Mouse (Mus musculus) liver, embryonic 11.5 days (tissue): Measurements from ENCODE around the gene Slc25a54. TPM values are rescaled to one million over a fixed set of nuclear protein-coding genes. Genes with fewer than 3 reads are reported as not detected.

Source experiments
- ATAC-seq: fragments of 200-750 bp; cut with Nextera tagmentation; replicated peaks from 2 replicates; pipeline ENCODE4 v1.8.0; 2017; ENCODE audit warnings: moderate number of reproducible peaks, mild to moderate bottlenecking, moderate TSS enrichment, moderate library complexity; ENCODE audit not compliant: low FRiP score
- DNase-seq: peaks from one replicate; pipeline ENCODE4 v3.0.0-alpha.2; 2017; ENCODE audit warnings: low spot score
- H3K27ac ChIP-seq: fragments of 300-500 bp; sonication (generic); 2 replicates; pipeline ENCODE4 v1.5.1; 2014; ENCODE audit warnings: mild to moderate bottlenecking, low read depth, low read length, control low read depth
- H3K27me3 ChIP-seq: fragments of 300-500 bp; sonication (generic); replicated peaks from 2 replicates; pipeline ENCODE4 v1.6.1; 2014; ENCODE audit warnings: low read length, mixed read lengths; ENCODE audit not compliant: control insufficient read depth, insufficient read depth
- H3K36me3 ChIP-seq: fragments of 300-500 bp; sonication (generic); 2 replicates; pipeline ENCODE4 v1.6.1; 2014; ENCODE audit warnings: mild to moderate bottlenecking, low read length, moderate library complexity, mixed read lengths; ENCODE audit not compliant: control insufficient read depth, insufficient read depth
- H3K4me1 ChIP-seq: fragments of 300-500 bp; sonication (generic); replicated peaks from 2 replicates; pipeline ENCODE4 v1.6.1; 2014; ENCODE audit warnings: low read length, mixed read lengths; ENCODE audit not compliant: control insufficient read depth, insufficient read depth
- H3K4me2 ChIP-seq: fragments of 300-500 bp; sonication (generic); 2 replicates; pipeline ENCODE4 v1.6.1; 2014; ENCODE audit warnings: mild to moderate bottlenecking, control low read depth, moderate library complexity
- H3K4me3 ChIP-seq: fragments of 300-500 bp; sonication (generic); 2 replicates; pipeline ENCODE4 v1.5.1; 2014; ENCODE audit warnings: low read depth, low read length, control low read depth
- H3K9ac ChIP-seq: fragments of 300-500 bp; sonication (generic); 2 replicates; pipeline ENCODE4 v1.6.1; 2014; ENCODE audit warnings: low read depth, low read length, control low read depth
- H3K9me3 ChIP-seq: fragments of 300-500 bp; sonication (generic); 2 replicates; pipeline ENCODE4 v1.6.1; 2016; ENCODE audit warnings: low read length, inconsistent platforms, mixed read lengths; ENCODE audit not compliant: control insufficient read depth
- WGBS: fragments of 180-500 bp; shearing (Covaris S2); extraction: QIAGEN DNeasy Blood & Tissue Kit; methylation state at CpG from one replicate; pipeline ENCODE4 v1.1.7; 2014; 5-methylcytosine and 5-hydroxymethylcytosine counted together
- polyA plus RNA-seq: library from polyadenylated mRNA; unstranded; fragments of >200 nt; fragmentation: Nextera tagmentation; extraction: Ambion mirVana; gene quantifications from 2 replicates; pipeline ENCODE4 v1.2.1, GENCODE M21; 2014

Gene Slc25a54
- polyA plus RNA-seq, 1 experiment from 2014 or later: not detected

GRCm38 (mm10) chr3:109051056-109051945 lies 29.0 kb upstream of the Slc25a54 start:
- ATAC-seq (peak; percentile 54; the same call in 1 of the 2 replicates), DNase-seq (no peak)
- Histone ChIP-seq H3K9ac (no peak overlapping the region), H3K4me2 (peak overlapping the region; percentile 28), H3K9me3 (no peaks in the 10 kb centered on the region), H3K4me3 (no peak overlapping the region), H3K4me1 (no peaks in the 10 kb centered on the region), H3K36me3 (no peaks in the 10 kb centered on the region), H3K27me3 (no peaks in the 10 kb centered on the region), H3K27ac (no peak overlapping the region)
- 17% methylated on average over 11 of the region's 11 CpGs for WGBS

DNA sequence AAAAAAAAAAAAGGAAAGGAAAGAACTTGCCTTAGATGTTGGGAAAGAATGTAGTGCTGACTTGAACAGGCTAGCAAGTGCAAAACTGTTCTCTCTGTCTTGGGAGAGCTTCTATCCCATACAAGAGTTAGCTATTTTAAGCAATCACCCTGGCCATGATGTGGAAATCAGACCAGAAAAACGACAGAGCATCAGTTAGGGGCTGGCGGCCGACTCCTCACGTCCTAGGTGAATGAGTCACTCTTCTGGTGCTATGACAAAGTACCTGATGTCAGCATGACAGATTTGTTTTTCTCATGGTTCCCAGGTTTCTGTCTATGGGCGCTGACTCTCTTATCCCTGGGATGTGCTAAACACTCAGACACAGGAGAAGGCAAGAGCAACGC lies 28.3 kb upstream of the Slc25a54 start:
- DNase-seq (no peak), ATAC-seq (no peak)
- Histone ChIP-seq H3K36me3 (no peaks in the 10 kb centered on the region), H3K9ac (no peak overlapping the region), H3K27me3 (no peaks in the 10 kb centered on the region), H3K27ac (no peak overlapping the region), H3K4me2 (no peak overlapping the region), H3K9me3 (no peaks in the 10 kb centered on the region), H3K4me1 (no peaks in the 10 kb centered on the region), H3K4me3 (no peak overlapping the region)
- 63% methylated on average over 6 of the region's 6 CpGs for WGBS

DNA sequence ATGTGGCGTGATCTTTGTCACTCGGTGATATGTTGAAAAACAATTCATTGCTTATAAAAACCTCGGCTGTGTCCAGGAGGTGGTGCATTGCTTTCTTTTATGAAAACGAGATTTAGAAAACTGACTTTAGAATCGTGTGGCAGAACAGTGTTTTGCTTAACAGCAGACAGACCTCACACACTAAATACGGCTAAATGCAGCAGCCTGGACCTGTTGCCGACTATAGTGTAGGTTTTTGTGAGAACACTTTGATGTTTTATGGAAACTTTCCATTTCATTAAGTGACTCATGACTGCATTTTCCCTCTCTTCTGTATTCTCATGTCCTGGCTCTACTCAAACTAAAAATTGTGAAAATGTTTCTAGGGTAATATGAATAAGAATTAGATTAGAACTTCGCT lies 20.4 kb upstream of the Slc25a54 start:
- H3K9me3 ChIP-seq: no peaks in the 10 kb centered on the region
- DNase-seq: no peak
- no peak overlapping the region for H3K4me2 ChIP-seq
- H3K27ac ChIP-seq: no peak overlapping the region
- 77% methylated on average over 8 of the region's 8 CpGs for WGBS
- H3K9ac ChIP-seq: no peak overlapping the region
- H3K4me3 ChIP-seq: no peak overlapping the region
- ATAC-seq: no peak
- H3K27me3 ChIP-seq: no peaks in the 10 kb centered on the region
- no peaks in the 10 kb centered on the region for H3K36me3 ChIP-seq
- no peaks in the 10 kb centered on the region for H3K4me1 ChIP-seq

GRCm38 (mm10) chr3:109062391-109062790 lies 17.9 kb upstream of the Slc25a54 start:
- H3K9me3 ChIP-seq: no peaks in the 10 kb centered on the region
- H3K4me1 ChIP-seq: no peaks in the 10 kb centered on the region
- H3K9ac ChIP-seq: no peak overlapping the region
- no peaks in the 10 kb centered on the region for H3K27me3 ChIP-seq
- no peak overlapping the region for H3K4me3 ChIP-seq
- no peak overlapping the region for H3K27ac ChIP-seq
- DNase-seq (no peak), ATAC-seq (no peak)
- no peak overlapping the region for H3K4me2 ChIP-seq
- no peaks in the 10 kb centered on the region for H3K36me3 ChIP-seq
- 63% methylated on average over 7 of the region's 7 CpGs for WGBS

GRCm38 (mm10) chr3:109062989-109063388 lies 17.3 kb upstream of the Slc25a54 start:
- H3K27ac ChIP-seq: no peak overlapping the region
- no peaks in the 10 kb centered on the region for H3K36me3 ChIP-seq
- H3K9ac ChIP-seq: no peak overlapping the region
- H3K9me3 ChIP-seq: no peaks in the 10 kb centered on the region
- no peak for DNase-seq
- H3K4me3 ChIP-seq: no peak overlapping the region
- no peak overlapping the region for H3K4me2 ChIP-seq
- under 1% methylated on average over 6 of the region's 6 CpGs for WGBS
- no peak for ATAC-seq
- no peaks in the 10 kb centered on the region for H3K27me3 ChIP-seq
- no peaks in the 10 kb centered on the region for H3K4me1 ChIP-seq

DNA sequence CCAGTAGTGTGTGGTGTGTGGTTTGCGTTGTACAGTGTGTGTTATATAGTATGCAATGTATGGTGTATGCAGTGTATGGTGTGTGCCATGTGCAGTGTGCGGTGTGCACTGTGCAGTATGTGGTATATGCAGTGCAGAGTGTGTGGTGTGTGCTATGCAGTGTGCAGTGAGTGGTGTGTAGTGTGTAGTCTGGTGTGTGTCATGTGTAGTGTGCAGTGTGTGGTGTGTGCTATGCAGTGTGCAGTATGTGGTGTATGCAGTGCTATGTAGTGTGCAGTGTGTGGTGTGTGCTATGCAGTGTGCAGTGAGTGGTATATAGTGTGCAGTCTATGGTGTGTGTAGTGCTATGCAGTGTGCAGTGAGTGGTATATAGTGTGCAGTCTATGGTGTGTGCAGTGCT lies 4.1 kb downstream of the Slc25a54 start:
- Histone ChIP-seq H3K9ac (no peak overlapping the region), H3K4me3 (no peak overlapping the region), H3K36me3 (no peaks in the 10 kb centered on the region), H3K27me3 (no peaks in the 10 kb centered on the region), H3K27ac (no peak overlapping the region), H3K4me1 (no peaks in the 10 kb centered on the region), H3K4me2 (no peak overlapping the region), H3K9me3 (no peaks in the 10 kb centered on the region)
- ATAC-seq: no peak
- 82% methylated on average over 2 of the region's 2 CpGs for WGBS
- no peak for DNase-seq

- Histone ChIP-seq H3K9me3 (no peaks in the 10 kb centered on the region), H3K36me3 (no peaks in the 10 kb centered on the region), H3K4me3 (no peak overlapping the region), H3K27ac (no peak overlapping the region), H3K4me2 (no peak overlapping the region), H3K27me3 (no peaks in the 10 kb centered on the region), H3K9ac (no peak overlapping the region), H3K4me1 (no peaks in the 10 kb centered on the region)
- DNase-seq (no peak), ATAC-seq (no peak)
- WGBS: 30% methylated on average over 2 of the region's 2 CpGs
These were observed 8.2 kb downstream of the Slc25a54 start for GRCm38 (mm10) chr3:109088460-109088859.

DNA sequence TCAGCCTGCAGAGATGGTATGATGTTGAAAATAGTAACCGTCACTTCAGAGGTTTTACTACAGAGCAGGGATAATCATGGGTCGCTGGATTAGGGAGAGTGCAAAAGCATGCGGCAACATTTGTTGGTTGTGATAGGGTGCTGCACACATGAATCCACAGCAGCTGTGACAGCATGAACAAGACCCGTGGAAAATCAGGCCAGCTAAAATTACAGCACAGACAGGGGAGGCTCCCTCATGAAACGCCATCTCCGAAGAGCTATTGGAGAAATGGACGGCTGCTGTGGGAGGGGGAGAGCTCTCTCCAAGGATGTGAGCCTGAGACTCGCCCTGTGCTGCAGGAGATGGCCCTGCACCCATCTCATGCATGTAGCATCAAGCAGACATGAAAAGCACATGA lies 24.4 kb downstream of the Slc25a54 start:
- DNase-seq: no peak
- Histone ChIP-seq H3K4me3 (no peak overlapping the region), H3K4me2 (no peak overlapping the region), H3K36me3 (no peaks in the 10 kb centered on the region), H3K9me3 (no peaks in the 10 kb centered on the region), H3K27me3 (no peaks in the 10 kb centered on the region), H3K27ac (no peak overlapping the region), H3K9ac (no peak overlapping the region), H3K4me1 (no peaks in the 10 kb centered on the region)
- 68% methylated on average over 8 of the region's 8 CpGs for WGBS
- ATAC-seq: no peak

- no peak overlapping the region for H3K27ac ChIP-seq
- DNase-seq: no peak
- ATAC-seq: no peak
These were observed 36.9 kb downstream of the Slc25a54 start for GRCm38 (mm10) chr3:109117136-109117535.

More at GRCm38 (mm10) chr3:109117136-109117535, 36.9 kb downstream of the Slc25a54 start:
- Histone ChIP-seq H3K27me3 (no peaks in the 10 kb centered on the region), H3K4me2 (no peak overlapping the region), H3K4me3 (no peak overlapping the region), H3K36me3 (no peaks in the 10 kb centered on the region), H3K4me1 (no peaks in the 10 kb centered on the region), H3K9me3 (peaks cover 3% of the 10 kb centered on the region; the same call in 1 of the 2 replicates), H3K9ac (no peak overlapping the region)
